Mouse (Mus musculus): ENCODE results near the gene Sh2d3c.

- no peak for TF ChIP-seq POLR2A (IDR thresholded peaks at IDR 0.05; ENCODE audit: control insufficient read depth, low read depth, low read length)
- TF ChIP-seq CTCF (IDR thresholded peaks at IDR 0.05; ENCODE audit: control insufficient read depth, insufficient read depth, insufficient replicate concordance, low read depth, low read length), result no peak
Measured at GRCm38 (mm10) chr2:32684681-32685428, 36.0 kb upstream of the Sh2d3c start.
